Mouse (Mus musculus): ENCODE results near the gene Fmo5. TPM values are rescaled to one million over a fixed set of nuclear protein-coding genes. Genes with fewer than 3 reads are reported as not detected.

The Fmo5 gene
- polyA plus RNA-seq, 1 experiment from 2014 or later: 2.7 TPM

GRCm38 (mm10) chr3:97658426-97659193, 30.0 kb downstream of the Fmo5 start:
- peak overlapping the region; percentile 52 for H3K27ac ChIP-seq (replicated peaks; ENCODE audit: low read depth, low read length)
- no peaks in the 10 kb centered on the region for H3K27me3 ChIP-seq (replicated peaks; ENCODE audit: control insufficient read depth, insufficient read depth, low read length)
- no peak for DNase-seq (ENCODE audit: low spot score)
- peaks cover 14% of the 10 kb centered on the region for H3K36me3 ChIP-seq (ENCODE audit: control insufficient read depth, insufficient read depth, low read length)
- no peaks in the 10 kb centered on the region for H3K9me3 ChIP-seq (ENCODE audit: control insufficient read depth, low read length)
- H3K4me2 ChIP-seq (ENCODE audit: low read depth, low read length): peak overlapping the region; percentile 89
- 1% methylated on average over 26 of the region's 50 CpGs for WGBS
- peak; percentile 73 for ATAC-seq (ENCODE audit: low read depth)
- H3K4me3 ChIP-seq (ENCODE audit: low read depth, low read length): peak overlapping the region; percentile 91
- peak overlapping the region; percentile 68 for H3K9ac ChIP-seq (ENCODE audit: low read depth, low read length)
- 0 out of 2 replicates have a peak, but pooled peaks cover 13% of the 10 kb centered on the region for H3K4me1 ChIP-seq (ENCODE audit: control insufficient read depth, insufficient read depth, low read length)

DNA sequence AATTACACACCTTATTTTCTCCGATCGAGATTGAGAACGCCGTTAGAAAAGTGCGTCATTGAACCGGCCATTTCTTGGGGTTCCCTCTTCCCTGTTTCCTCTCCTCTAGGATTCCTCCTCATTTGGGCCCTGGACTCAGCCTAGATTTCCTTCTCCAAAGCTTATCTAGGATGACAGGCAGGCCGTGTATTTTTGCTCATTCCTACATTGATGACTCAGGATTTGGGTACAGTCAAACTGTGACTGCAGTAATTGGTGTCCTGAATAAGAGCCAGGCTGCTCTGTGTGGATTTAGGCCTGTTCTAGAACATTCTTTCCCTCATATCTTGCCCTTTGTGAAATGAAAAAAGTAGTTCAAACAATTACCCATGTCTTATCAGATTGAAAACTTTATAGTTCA, 31.1 kb downstream of the Fmo5 start:
- Histone ChIP-seq H3K9ac (ENCODE audit: low read depth, low read length) (no peak overlapping the region), H3K27me3 (replicated peaks; ENCODE audit: control insufficient read depth, insufficient read depth, low read length) (no peaks in the 10 kb centered on the region), H3K27ac (replicated peaks; ENCODE audit: low read depth, low read length) (no peak overlapping the region), H3K9me3 (ENCODE audit: control insufficient read depth, low read length) (no peaks in the 10 kb centered on the region), H3K4me1 (ENCODE audit: control insufficient read depth, insufficient read depth, low read length) (0 out of 2 replicates have a peak, but pooled peaks cover 13% of the 10 kb centered on the region), H3K36me3 (ENCODE audit: control insufficient read depth, insufficient read depth, low read length) (peaks cover 25% of the 10 kb centered on the region), H3K4me2 (ENCODE audit: low read depth, low read length) (peak overlapping the region; percentile 89; the same call in 1 of the 2 replicates), H3K4me3 (ENCODE audit: low read depth, low read length) (peak overlapping the region; percentile 91; the same call in 1 of the 2 replicates)
- DNase-seq (ENCODE audit: low spot score) (no peak), ATAC-seq (ENCODE audit: low read depth) (no peak)
- WGBS: 80% methylated on average over 7 of the region's 7 CpGs

DNA sequence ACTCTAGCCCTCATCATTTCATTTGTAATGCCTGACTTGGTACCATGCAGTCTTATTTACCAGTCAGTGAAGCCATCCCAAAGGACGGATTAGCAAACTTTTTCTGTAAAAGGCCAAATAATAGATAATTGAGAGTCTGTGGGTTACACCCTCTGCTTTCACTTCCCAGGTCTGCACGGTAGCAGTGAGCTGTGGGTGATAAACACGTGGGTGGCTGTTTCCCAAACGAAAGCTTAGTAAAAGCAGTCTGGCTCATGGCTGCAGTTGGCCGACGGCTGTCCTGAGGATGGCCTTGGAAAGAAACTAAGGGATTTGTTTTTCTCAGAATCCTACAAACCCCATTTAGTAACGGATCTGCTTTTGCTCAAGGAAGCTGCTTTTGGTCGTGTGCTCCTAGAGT, 32.6 kb downstream of the Fmo5 start:
- ATAC-seq (ENCODE audit: low read depth) (no peak), DNase-seq (ENCODE audit: low spot score) (no peak)
- 63% methylated on average over 8 of the region's 8 CpGs for WGBS
- H3K9me3 ChIP-seq (ENCODE audit: control insufficient read depth, low read length): no peaks in the 10 kb centered on the region
- no peak overlapping the region for H3K4me2 ChIP-seq (ENCODE audit: low read depth, low read length)
- peaks cover 25% of the 10 kb centered on the region for H3K36me3 ChIP-seq (ENCODE audit: control insufficient read depth, insufficient read depth, low read length)
- no peak overlapping the region for H3K4me3 ChIP-seq (ENCODE audit: low read depth, low read length)
- H3K9ac ChIP-seq (ENCODE audit: low read depth, low read length): no peak overlapping the region
- H3K27ac ChIP-seq (replicated peaks; ENCODE audit: low read depth, low read length): no peak overlapping the region
- no peaks in the 10 kb centered on the region for H3K27me3 ChIP-seq (replicated peaks; ENCODE audit: control insufficient read depth, insufficient read depth, low read length)
- 0 out of 2 replicates have a peak, but pooled peaks cover 13% of the 10 kb centered on the region for H3K4me1 ChIP-seq (ENCODE audit: control insufficient read depth, insufficient read depth, low read length)

GRCm38 (mm10) chr3:97665525-97665924, 36.9 kb downstream of the Fmo5 start:
- no peaks in the 10 kb centered on the region for H3K4me1 ChIP-seq (ENCODE audit: control insufficient read depth, insufficient read depth, low read length)
- H3K9me3 ChIP-seq (ENCODE audit: control insufficient read depth, low read length): no peaks in the 10 kb centered on the region
- H3K4me2 ChIP-seq (ENCODE audit: low read depth, low read length): no peak overlapping the region
- ATAC-seq (ENCODE audit: low read depth) (0 out of 2 replicates have a peak, but pooled peaks have one; percentile 33), DNase-seq (ENCODE audit: low spot score) (no peak)
- H3K27ac ChIP-seq (replicated peaks; ENCODE audit: low read depth, low read length): no peak overlapping the region
- no peak overlapping the region for H3K9ac ChIP-seq (ENCODE audit: low read depth, low read length)
- no peaks in the 10 kb centered on the region for H3K27me3 ChIP-seq (replicated peaks; ENCODE audit: control insufficient read depth, insufficient read depth, low read length)
- peaks cover 57% of the 10 kb centered on the region for H3K36me3 ChIP-seq (ENCODE audit: control insufficient read depth, insufficient read depth, low read length)
- 63% methylated on average over 9 of the region's 9 CpGs for WGBS
- no peak overlapping the region for H3K4me3 ChIP-seq (ENCODE audit: low read depth, low read length)

GRCm38 (mm10) chr3:97666154-97666553, 37.5 kb downstream of the Fmo5 start:
- no peak for ATAC-seq (ENCODE audit: low read depth)

GRCm38 (mm10) chr3:97667093-97667675, 38.6 kb downstream of the Fmo5 start:
- H3K9ac ChIP-seq (ENCODE audit: low read depth, low read length): no peak overlapping the region
- H3K36me3 ChIP-seq (ENCODE audit: control insufficient read depth, insufficient read depth, low read length): peaks cover 59% of the 10 kb centered on the region
- no peaks in the 10 kb centered on the region for H3K4me1 ChIP-seq (ENCODE audit: control insufficient read depth, insufficient read depth, low read length)
- DNase-seq (ENCODE audit: low spot score) (peak; percentile 63), ATAC-seq (ENCODE audit: low read depth) (no peak)
- no peaks in the 10 kb centered on the region for H3K9me3 ChIP-seq (ENCODE audit: control insufficient read depth, low read length)
- 63% methylated on average over 14 of the region's 14 CpGs for WGBS
- no peak overlapping the region for H3K4me3 ChIP-seq (ENCODE audit: low read depth, low read length)
- no peak overlapping the region for H3K4me2 ChIP-seq (ENCODE audit: low read depth, low read length)
- no peaks in the 10 kb centered on the region for H3K27me3 ChIP-seq (replicated peaks; ENCODE audit: control insufficient read depth, insufficient read depth, low read length)
- H3K27ac ChIP-seq (replicated peaks; ENCODE audit: low read depth, low read length): no peak overlapping the region

More at GRCm38 (mm10) chr3:97666154-97666553, 37.5 kb downstream of the Fmo5 start:
- Histone ChIP-seq H3K9ac (ENCODE audit: low read depth, low read length) (no peak overlapping the region), H3K36me3 (ENCODE audit: control insufficient read depth, insufficient read depth, low read length) (peaks cover 60% of the 10 kb centered on the region), H3K9me3 (ENCODE audit: control insufficient read depth, low read length) (no peaks in the 10 kb centered on the region), H3K4me3 (ENCODE audit: low read depth, low read length) (no peak overlapping the region), H3K27ac (replicated peaks; ENCODE audit: low read depth, low read length) (peak overlapping the region; percentile 33; the same call in 1 of the 2 replicates), H3K4me2 (ENCODE audit: low read depth, low read length) (no peak overlapping the region), H3K27me3 (replicated peaks; ENCODE audit: control insufficient read depth, insufficient read depth, low read length) (no peaks in the 10 kb centered on the region), H3K4me1 (ENCODE audit: control insufficient read depth, insufficient read depth, low read length) (no peaks in the 10 kb centered on the region)
- WGBS: 65% methylated on average over 8 of the region's 8 CpGs
- DNase-seq (ENCODE audit: low spot score): no peak

- Histone ChIP-seq H3K36me3 (ENCODE audit: control insufficient read depth, insufficient read depth, low read length) (peaks cover 9% of the 10 kb centered on the region), H3K27me3 (replicated peaks; ENCODE audit: control insufficient read depth, insufficient read depth, low read length) (no peaks in the 10 kb centered on the region), H3K4me1 (ENCODE audit: control insufficient read depth, insufficient read depth, low read length) (no peaks in the 10 kb centered on the region), H3K27ac (replicated peaks; ENCODE audit: low read depth, low read length) (no peak within 1 kb of the TSS), H3K4me2 (ENCODE audit: low read depth, low read length) (no peak within 1 kb of the TSS), H3K4me3 (ENCODE audit: low read depth, low read length) (no peak within 1 kb of the TSS), H3K9me3 (ENCODE audit: control insufficient read depth, low read length) (no peaks in the 10 kb centered on the region), H3K9ac (ENCODE audit: low read depth, low read length) (no peak within 1 kb of the TSS)
- no peak for ATAC-seq (ENCODE audit: low read depth)
- no peak for DNase-seq (ENCODE audit: low spot score)
- 89% methylated on average over 7 of the region's 7 CpGs for WGBS
Measured at GRCm38 (mm10) chr3:97674644-97675110, 46.1 kb downstream of the Fmo5 start, which contains the start of gene Gm17651. Gene Gm17651, minus strand, starts transcription at chr3:97674694.

DNA sequence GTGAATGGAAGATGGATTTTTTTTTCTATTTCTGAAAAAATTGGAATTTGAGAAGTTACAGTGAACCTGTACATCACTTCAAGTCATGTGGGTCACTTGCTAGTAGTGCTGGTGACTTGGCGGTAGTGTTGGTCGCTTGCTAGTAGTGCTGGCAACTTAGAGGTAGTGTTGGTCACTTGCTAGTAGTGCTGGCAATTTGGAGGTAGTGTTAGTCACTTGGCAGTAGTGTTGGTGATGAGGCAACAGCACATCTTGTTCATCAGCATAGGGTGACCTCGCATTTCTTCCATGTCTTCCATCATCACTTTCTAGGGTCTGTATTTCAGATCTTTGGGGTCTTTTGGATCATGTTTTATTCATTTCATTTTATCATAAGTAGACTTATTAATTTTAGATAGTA, 47.5 kb downstream of the Fmo5 start:
- Histone ChIP-seq H3K4me3 (ENCODE audit: low read depth, low read length) (no peak overlapping the region), H3K27me3 (replicated peaks; ENCODE audit: control insufficient read depth, insufficient read depth, low read length) (no peaks in the 10 kb centered on the region), H3K4me2 (ENCODE audit: low read depth, low read length) (no peak overlapping the region), H3K27ac (replicated peaks; ENCODE audit: low read depth, low read length) (no peak overlapping the region), H3K4me1 (ENCODE audit: control insufficient read depth, insufficient read depth, low read length) (no peaks in the 10 kb centered on the region), H3K9me3 (ENCODE audit: control insufficient read depth, low read length) (no peaks in the 10 kb centered on the region), H3K9ac (ENCODE audit: low read depth, low read length) (no peak overlapping the region), H3K36me3 (ENCODE audit: control insufficient read depth, insufficient read depth, low read length) (no peaks in the 10 kb centered on the region)
- DNase-seq (ENCODE audit: low spot score): no peak
- WGBS: 92% methylated on average over 3 of the region's 3 CpGs
- ATAC-seq (ENCODE audit: low read depth): no peak

Data from embryonic facial prominence, embryonic 14.5 days (tissue).